Mouse (Mus musculus) adrenal gland, postnatal 10 days (tissue): Measurements from ENCODE around the gene Hnrnpk. TPM values are rescaled to one million over a fixed set of nuclear protein-coding genes. Genes with fewer than 3 reads are reported as not detected.
"Not testable (repeated sequence)": the region's sequence is repeated elsewhere in the genome, so short reads cannot be mapped to it uniquely, and the experiment has no call there.

Experiments used
- DNase-seq: peaks from one replicate; pipeline ENCODE4 v3.0.0; 2021; ENCODE audit warnings: mixed read lengths
- long read RNA-seq, 2 experiments: library from polyadenylated mRNA; stranded (forward); transcript quantifications; one replicate each; pipeline ENCODE4 v2.0.0; 2021
- total RNA-seq, 2 experiments: library from RNA; stranded (reverse); gene quantifications; 2 replicates each; pipeline ENCODE4 v1.2.3; 2021

Hnrnpk gene
- 100 to 1,000 TPM; 858 to 894 TPM for total RNA-seq
- long read RNA-seq, experiment 1, partial matches to known transcripts = 64 of 740 reads
- long read RNA-seq, experiment 1, other reads (novel, unspliced or antisense) = 675 of 740 reads
- long read RNA-seq, experiment 2, partial matches to known transcripts = 14 of 393 reads
- long read RNA-seq, experiment 2, other reads (novel, unspliced or antisense) = 379 of 393 reads

GRCm38 (mm10) chr13:58403243-58403642 lies at the start of gene Hnrnpk:
Gene Hnrnpk (minus strand): TSS chr13:58403343.
- not testable (repeated sequence) for DNase-seq

GRCm38 (mm10) chr13:58452246-58452645 lies 49.1 kb upstream of the Hnrnpk start:
- DNase-seq = no peak

GRCm38 (mm10) chr13:58450459-58451182 lies 47.5 kb upstream of the Hnrnpk start:
- no peak for DNase-seq

DNA sequence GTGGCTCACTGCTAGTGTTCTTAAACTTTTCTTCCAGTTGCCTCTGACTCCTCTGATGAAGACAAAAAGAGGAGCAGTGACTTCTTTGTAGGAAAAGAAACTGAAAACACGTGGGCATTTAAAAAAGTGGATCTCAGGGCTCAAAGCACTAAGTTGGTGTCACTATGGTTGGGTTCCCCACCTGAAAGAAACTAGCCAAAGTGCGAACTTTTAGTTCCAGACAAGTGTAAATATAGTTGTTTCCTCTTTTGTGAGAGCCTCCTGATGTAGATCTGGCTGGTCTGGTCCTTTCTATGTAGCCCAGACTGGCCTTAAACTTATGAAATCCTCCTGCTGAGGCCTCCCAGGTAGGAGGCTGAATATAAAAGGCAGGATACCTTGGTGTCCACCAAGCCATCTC lies 43.4 kb upstream of the Hnrnpk start:
- no peak for DNase-seq

DNA sequence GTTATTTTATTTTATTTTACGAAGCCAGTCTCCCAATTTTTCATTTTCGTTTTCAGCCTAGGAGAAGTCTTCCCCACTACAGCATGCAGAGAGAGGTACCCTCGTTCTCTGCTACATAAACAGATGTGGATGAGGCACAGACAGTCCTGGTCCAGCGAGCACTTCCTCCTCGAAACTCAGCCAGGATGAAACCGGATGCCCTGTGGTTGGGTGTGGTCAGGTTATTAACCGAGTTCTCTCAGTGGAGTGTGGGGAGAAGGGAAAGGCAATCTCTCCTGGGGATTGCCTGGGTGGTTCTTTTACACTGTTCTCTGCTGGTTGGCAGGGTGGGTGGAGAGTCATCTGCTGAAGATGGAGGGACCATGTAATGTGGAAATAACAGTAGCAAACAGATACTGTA lies 40.6 kb upstream of the Hnrnpk start:
- no peak for DNase-seq

DNA sequence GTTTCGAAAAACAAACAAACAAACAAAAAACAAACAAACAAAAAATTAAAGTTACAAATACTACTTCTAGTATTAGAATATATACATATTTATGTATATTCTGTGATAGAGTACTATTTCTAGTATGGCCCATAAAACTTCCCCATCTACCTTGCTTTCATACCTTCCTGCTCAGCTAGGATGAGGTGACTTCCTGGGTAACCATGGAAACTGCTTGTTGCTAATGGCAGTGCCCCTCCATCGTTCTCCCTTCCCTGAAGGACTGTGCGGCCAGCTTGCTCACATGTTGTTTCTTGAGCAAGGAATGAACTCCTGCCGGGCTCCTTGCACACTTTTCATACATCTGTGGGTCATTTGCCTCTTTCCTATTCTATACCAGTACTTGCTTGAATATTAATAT lies 40.2 kb upstream of the Hnrnpk start:
- no peak for DNase-seq

DNA sequence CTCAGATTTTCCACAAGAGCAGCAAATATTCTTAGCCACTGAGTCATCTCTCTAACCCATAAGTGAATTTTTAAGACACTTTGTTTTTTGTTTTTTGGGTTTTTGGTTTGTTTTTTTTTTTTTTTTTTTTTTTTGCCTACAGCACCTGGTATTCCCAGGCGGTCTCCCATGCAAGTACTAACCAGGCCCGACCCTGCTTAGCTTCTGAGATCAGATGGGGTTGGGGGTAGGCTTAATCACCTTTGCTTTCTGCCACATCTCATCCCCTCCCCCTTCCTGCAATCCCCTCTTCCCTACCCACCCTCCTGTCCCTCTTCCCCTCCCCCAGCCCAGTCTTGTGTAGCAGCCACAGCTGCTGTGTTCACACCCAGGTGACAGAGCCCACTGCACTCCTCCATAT lies 36.6 kb upstream of the Hnrnpk start:
- no peak for DNase-seq

- no peak for DNase-seq
Measured at GRCm38 (mm10) chr13:58423061-58423660, 20.0 kb upstream of the Hnrnpk start.

DNA sequence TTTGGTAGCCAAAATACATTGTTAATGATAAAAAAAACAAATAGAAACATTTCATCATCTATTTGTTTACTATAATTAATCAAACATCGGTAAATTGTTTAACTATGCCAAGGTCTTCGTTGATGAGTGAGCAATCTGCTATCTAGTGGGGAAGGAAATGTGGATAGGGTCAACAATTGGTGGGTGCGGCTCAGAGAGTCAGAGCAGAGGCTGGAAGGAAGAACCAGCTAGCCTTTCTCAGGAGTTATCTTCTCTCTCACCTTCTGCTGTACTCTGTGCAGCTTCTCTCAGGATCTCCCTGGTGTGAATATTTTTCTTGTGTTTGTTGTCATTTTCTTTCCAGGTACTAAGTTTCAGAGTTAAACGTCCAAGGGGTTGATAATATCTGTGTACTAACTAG lies 19.1 kb upstream of the Hnrnpk start:
- DNase-seq = no peak

DNA sequence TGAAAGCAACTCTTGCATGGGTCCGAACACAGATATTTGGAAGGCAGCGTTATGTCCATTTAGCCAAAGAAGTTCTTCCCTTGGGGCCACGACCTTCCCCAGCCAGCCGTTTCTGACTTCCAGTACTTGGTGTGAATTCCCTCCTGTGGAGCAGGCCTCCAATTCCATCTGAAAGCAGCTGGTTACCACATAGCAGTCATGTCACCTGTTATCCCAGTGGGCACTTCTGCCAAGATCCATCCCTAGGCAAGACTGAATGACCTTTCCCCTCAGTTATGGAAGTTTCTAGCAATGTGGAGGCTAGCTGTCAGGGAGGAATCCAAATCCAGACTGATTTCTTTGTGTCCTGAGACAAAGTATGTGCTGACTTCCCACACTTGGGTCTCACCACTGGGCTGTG lies 17.9 kb upstream of the Hnrnpk start:
- peak; percentile 11 for DNase-seq

DNA sequence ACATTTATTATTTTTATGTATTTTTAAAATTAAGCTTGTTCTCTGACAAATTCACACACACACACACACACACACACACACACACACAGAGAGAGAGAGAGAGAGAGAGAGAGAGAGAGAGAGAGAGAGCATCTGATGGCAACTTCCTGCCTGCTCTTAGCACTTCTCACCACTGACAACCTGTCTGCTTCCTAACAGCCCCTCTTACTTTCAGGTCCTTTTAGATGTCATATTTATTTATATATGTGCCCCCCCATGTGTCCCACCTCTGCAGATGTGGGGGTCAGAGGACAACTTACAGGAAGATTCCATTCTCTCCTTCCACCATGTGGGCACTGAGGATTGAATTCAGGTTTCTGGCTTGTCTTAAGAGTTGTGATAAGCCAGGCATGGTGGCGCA lies 16.1 kb upstream of the Hnrnpk start:
- no peak for DNase-seq

DNA sequence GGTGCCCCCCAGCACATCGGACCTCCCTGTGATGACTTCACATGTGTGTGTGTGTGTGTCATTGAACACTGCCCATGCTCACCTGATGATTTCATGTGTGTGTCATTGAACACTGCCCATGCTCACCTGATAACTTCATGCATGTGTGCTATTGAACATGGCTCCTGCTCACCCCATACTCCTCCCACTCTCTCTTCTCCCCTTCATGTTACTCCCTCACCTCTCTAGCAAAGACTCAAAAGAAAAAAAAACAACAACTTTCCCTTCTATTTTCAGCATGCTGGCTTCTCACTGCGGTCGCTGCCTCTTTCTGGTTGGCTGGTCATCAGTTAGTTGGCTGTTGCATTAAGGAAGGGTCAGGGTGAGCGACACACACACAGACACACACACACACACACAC lies 15.5 kb upstream of the Hnrnpk start:
- DNase-seq = no peak

DNA sequence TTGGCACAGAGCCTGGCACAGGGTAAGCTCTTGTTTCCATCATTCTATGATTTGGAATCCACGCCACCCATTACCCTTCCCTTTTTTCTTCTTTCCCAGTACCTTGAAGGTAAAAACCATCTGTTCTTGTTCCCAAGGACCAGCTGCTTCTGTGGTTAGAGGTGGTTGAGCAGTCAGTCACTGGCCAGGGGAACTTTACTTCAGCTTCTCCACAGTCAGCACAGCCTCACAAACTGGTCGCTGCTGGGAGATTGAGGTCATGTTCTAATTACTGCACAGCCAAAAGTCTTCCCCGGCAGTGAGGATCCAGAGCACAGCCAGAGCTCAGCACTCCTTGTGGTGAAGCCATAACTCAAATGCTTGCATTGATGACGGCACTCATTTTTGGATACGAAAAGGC lies 12.7 kb upstream of the Hnrnpk start:
- DNase-seq = peak; percentile 28

- DNase-seq = peak; percentile 52
Measured at GRCm38 (mm10) chr13:58415374-58415773, 12.2 kb upstream of the Hnrnpk start.

DNA sequence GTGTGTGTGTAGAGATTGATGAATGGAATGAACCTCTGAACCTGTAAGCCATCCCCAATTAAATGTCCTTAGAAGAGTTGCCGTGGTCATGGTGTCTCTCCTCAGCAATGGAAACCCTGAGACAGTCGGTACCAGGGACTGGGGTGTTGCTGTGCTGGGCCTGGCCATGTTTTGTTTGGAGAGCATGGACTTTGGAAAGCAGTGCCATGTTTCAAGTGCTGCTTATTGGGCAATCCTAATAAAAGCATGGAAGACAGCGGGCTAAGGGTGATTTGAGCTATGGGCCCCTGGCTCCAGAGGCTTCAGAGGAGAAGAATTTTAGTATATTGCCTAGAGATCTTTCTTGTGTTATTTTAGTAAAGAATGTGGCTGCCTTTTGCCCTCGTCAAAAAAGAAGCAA lies 7.9 kb upstream of the Hnrnpk start:
- DNase-seq = no peak

- no peak for DNase-seq
Measured at GRCm38 (mm10) chr13:58402744-58403110, 416 bp downstream of the Hnrnpk start.

- DNase-seq = peak; percentile 98
Measured at GRCm38 (mm10) chr13:58402003-58402743, 970 bp downstream of the Hnrnpk start, which contains the start of gene Rmi1. Gene Rmi1 (plus strand): TSS chr13:58402248.

- DNase-seq = peak; percentile 89
Measured at GRCm38 (mm10) chr13:58401135-58402002, 1.8 kb downstream of the Hnrnpk start.

DNA sequence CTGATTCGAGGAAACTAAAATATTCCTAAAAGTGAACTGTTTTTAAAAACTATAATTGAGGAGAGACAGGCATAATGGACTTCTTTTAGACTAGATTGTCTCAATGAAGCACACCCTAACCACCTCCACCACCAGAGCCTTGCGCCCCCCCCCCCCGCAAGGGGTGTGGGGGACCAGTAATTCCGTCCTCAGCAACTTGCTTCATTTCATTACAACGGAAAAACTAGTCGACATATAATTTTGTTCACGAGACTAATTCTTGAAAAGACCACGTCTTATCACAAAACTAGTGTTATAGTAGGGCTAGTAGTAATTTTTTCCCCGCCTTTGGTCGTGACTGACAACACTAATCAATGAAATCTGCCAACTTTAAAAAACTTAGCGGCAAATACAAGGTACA lies 2.6 kb downstream of the Hnrnpk start:
- DNase-seq = no peak

GRCm38 (mm10) chr13:58397651-58398050 lies 5.5 kb downstream of the Hnrnpk start:
- peak; percentile 27 for DNase-seq

GRCm38 (mm10) chr13:58394392-58394791 lies 8.8 kb downstream of the Hnrnpk start:
- not testable (repeated sequence) for DNase-seq
